Mouse (Mus musculus): ENCODE data around the gene Selenoh. TPM values are rescaled to one million over a fixed set of nuclear protein-coding genes. Genes with fewer than 3 reads are reported as not detected.

Gene Selenoh
- total and polyA plus RNA-seq, 3 experiments, result 277 to 473 (median 428) TPM

GRCm38 (mm10) chr2:84649674-84650073 is 20.9 kb downstream of the Selenoh start:
- no peak for TF ChIP-seq ZC3H11A (IDR thresholded peaks at IDR 0.05; ENCODE audit: low read depth, low read length)
- TF ChIP-seq SIN3A (IDR thresholded peaks at IDR 0.05; ENCODE audit: low read length), result no peak
- no peak for TF ChIP-seq JUN (IDR thresholded peaks at IDR 0.05; ENCODE audit: insufficient read depth, low read depth, low read length)
- TF ChIP-seq SMC3 (IDR thresholded peaks at IDR 0.05; ENCODE audit: low read depth, low read length), result no peak
- no peak for TF ChIP-seq CTCF (conservative IDR thresholded peaks at IDR 0.05 in 1 of 2, IDR thresholded peaks at IDR 0.05 in 1 of 2; ENCODE audit: low read depth in 2 of 2, low read length in 2 of 2)
- TF ChIP-seq USF1 (IDR thresholded peaks at IDR 0.05; ENCODE audit: low read depth, low read length), result no peak
- no peak for TF ChIP-seq CHD2 (IDR thresholded peaks at IDR 0.05; ENCODE audit: low read length)
- TF ChIP-seq MYC (IDR thresholded peaks at IDR 0.05; ENCODE audit: low read depth, low read length), result no peak
- Histone ChIP-seq H3K9me3 (replicated peaks; ENCODE audit: low read length) (no peaks in the 10 kb centered on the region), H3K27me3 (replicated peaks) (no peaks in the 10 kb centered on the region), H3K4me3 (replicated peaks in 1 of 3; ENCODE audit: low read depth in 2 of 3, low read length in 2 of 3, poor library complexity in 1 of 3) (peak overlapping the region in 2 of 3 experiments; percentile 48 to 57), H3K79me2 (replicated peaks; ENCODE audit: control insufficient read depth, extremely low read depth, insufficient read depth, poor library complexity, severe bottlenecking) (peaks cover 2% of the 10 kb centered on the region; the same call in 1 of the 2 replicates), H3K4me1 (ENCODE audit: control insufficient read depth in 1 of 2, insufficient read depth in 2 of 2) (no peaks in the 10 kb centered on the region), H3K27ac (ENCODE audit: insufficient read depth, low read depth) (no peak overlapping the region), H3K36me3 (replicated peaks in 1 of 2; ENCODE audit: control insufficient read depth in 1 of 2, insufficient read depth in 1 of 2, low read length in 1 of 2) (no peaks in the 10 kb centered on the region), H3K9ac (ENCODE audit: insufficient read depth, low read depth) (no peak overlapping the region), H3K4me2 (ENCODE audit: insufficient read depth, low read depth, poor library complexity, severe bottlenecking) (peak overlapping the region; percentile 16)
- DNase-seq (ENCODE audit: extremely low read depth), result no peak
- in situ Hi-C loops (cut with MboI; ENCODE audit: low pct_ligation_motif_present, low pct_unique_long_range_greater_than_20kb, low sequenced_read_pairs), result loop anchor here (5.0 to 25.0 kb wide), 2 partner anchors 32 to 187 kb away; no protein-coding TSS in a partner anchor
- dilution Hi-C loops (cut with MboI; ENCODE audit: extremely low pct_ligation_motif_present, extremely low pct_unique_long_range_greater_than_20kb, low sequenced_read_pairs), result no loop called here

DNA sequence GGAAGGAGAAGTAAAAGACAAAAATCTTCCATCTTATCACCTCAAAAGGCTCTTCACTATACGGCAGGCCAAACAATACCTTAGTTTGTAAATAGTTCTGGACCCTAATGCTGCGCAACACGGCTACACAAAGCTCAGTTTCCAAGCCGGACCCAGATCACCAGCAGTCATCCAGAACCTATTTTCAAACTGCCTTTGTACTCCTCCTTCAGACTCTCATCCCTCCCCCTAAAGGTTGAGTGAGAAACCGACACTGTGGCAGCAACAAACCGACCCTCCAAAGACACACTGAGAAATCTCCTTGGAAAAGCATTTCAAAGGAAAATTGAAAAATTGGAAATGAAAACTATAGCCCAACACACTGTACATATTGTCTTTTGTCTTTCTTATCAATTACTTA is 22.2 kb downstream of the Selenoh start:
- Histone ChIP-seq H3K27ac (ENCODE audit: insufficient read depth, low read depth) (no peak overlapping the region), H3K9ac (ENCODE audit: insufficient read depth, low read depth) (no peak overlapping the region), H3K4me3 (replicated peaks in 1 of 3; ENCODE audit: low read depth in 2 of 3, low read length in 2 of 3, poor library complexity in 1 of 3) (peak overlapping the region in 1 of 3 experiments; percentile 18), H3K4me1 (ENCODE audit: control insufficient read depth in 1 of 2, insufficient read depth in 2 of 2) (no peaks in the 10 kb centered on the region), H3K79me2 (replicated peaks; ENCODE audit: control insufficient read depth, extremely low read depth, insufficient read depth, poor library complexity, severe bottlenecking) (peaks cover 2% of the 10 kb centered on the region; the same call in 1 of the 2 replicates), H3K9me3 (replicated peaks; ENCODE audit: low read length) (no peaks in the 10 kb centered on the region), H3K36me3 (replicated peaks in 1 of 2; ENCODE audit: control insufficient read depth in 1 of 2, insufficient read depth in 1 of 2, low read length in 1 of 2) (no peaks in the 10 kb centered on the region), H3K27me3 (replicated peaks) (no peaks in the 10 kb centered on the region), H3K4me2 (ENCODE audit: insufficient read depth, low read depth, poor library complexity, severe bottlenecking) (no peak overlapping the region)
- dilution Hi-C loops (cut with MboI; ENCODE audit: extremely low pct_ligation_motif_present, extremely low pct_unique_long_range_greater_than_20kb, low sequenced_read_pairs), result no loop called here
- in situ Hi-C loops (cut with MboI; ENCODE audit: low pct_ligation_motif_present, low pct_unique_long_range_greater_than_20kb, low sequenced_read_pairs), result no loop called here
- TF ChIP-seq MYC (IDR thresholded peaks at IDR 0.05; ENCODE audit: low read depth, low read length) (no peak), USF1 (IDR thresholded peaks at IDR 0.05; ENCODE audit: low read depth, low read length) (no peak), ZNF384 (IDR thresholded peaks at IDR 0.05; ENCODE audit: low read depth, low read length) (no peak), MEF2A (IDR thresholded peaks at IDR 0.05; ENCODE audit: borderline replicate concordance, low read depth, low read length) (no peak), ETS1 (conservative IDR thresholded peaks at IDR 0.05; ENCODE audit: low read depth, low read length) (no peak), CHD1 (IDR thresholded peaks at IDR 0.05; ENCODE audit: low read depth, low read length) (no peak), CHD2 (IDR thresholded peaks at IDR 0.05; ENCODE audit: low read length) (no peak), EP300 (IDR thresholded peaks at IDR 0.05; ENCODE audit: low read length) (no peak), POLR2AphosphoS2 (IDR thresholded peaks at IDR 0.05; ENCODE audit: low read depth, low read length) (no peak), HCFC1 (IDR thresholded peaks at IDR 0.05; ENCODE audit: low read depth, low read length) (no peak), ELF1 (IDR thresholded peaks at IDR 0.05; ENCODE audit: low read depth, low read length) (no peak), MXI1 (IDR thresholded peaks at IDR 0.05; ENCODE audit: low read depth, low read length) (no peak), MAX (IDR thresholded peaks at IDR 0.05; ENCODE audit: low read length) (no peak), ZC3H11A (IDR thresholded peaks at IDR 0.05; ENCODE audit: low read depth, low read length) (no peak), KAT2A (IDR thresholded peaks at IDR 0.05; ENCODE audit: insufficient replicate concordance, low read length) (no peak), IRF4 (IDR thresholded peaks at IDR 0.05; ENCODE audit: low read depth, low read length) (no peak), NELFE (IDR thresholded peaks at IDR 0.05; ENCODE audit: low read depth, low read length) (no peak), JUN (IDR thresholded peaks at IDR 0.05; ENCODE audit: insufficient read depth, low read depth, low read length) (no peak), CTCF (conservative IDR thresholded peaks at IDR 0.05 in 1 of 2, IDR thresholded peaks at IDR 0.05 in 1 of 2; ENCODE audit: low read depth in 2 of 2, low read length in 2 of 2) (no peak), TBP (conservative IDR thresholded peaks at IDR 0.05; ENCODE audit: low read depth, low read length) (no peak)
- DNase-seq (ENCODE audit: extremely low read depth), result no peak

Measured in CH12.LX (cell line).